Mouse (Mus musculus): ENCODE measurements around the gene Tgif1. TPM values are rescaled to one million over a fixed set of nuclear protein-coding genes. Genes with fewer than 3 reads are reported as not detected.

Gene Tgif1
- polyA plus RNA-seq, 1 experiment from 2014 or later = 16.4 TPM

DNA sequence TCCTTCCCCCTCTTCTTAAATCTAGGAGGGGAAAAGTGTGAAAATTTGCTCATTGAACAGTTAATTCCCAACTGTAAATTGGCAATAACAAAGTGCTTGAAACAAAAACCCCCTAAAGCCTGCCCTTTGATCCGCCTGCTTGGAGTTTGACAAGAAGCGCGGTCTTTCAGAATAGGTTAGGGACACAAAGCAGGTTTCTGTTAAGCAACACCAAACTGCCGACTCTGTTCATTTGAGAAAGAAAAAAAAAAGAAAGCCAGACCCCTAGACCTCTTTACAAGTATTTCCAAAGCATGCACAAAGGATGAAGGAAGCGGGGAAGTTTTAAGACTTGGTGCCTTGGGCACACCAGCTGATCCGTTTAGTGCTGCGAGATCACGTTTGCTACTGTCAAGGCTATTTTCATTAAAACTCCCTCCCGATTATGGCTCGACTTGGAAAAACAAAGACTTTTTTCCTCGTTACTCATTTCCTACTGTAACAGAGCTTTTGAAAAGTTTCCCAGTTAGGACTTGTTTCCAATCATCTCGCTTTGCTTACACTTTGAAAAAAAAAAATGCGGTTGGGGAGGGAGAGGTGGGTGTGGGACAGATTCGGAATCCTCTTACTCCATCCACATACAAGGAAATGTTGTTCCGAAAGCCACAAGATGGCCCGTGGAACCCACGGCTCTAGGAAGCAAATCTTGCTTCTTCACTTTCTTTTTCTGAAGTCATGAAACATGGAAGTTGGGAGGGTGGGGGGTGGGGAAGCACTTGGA lies 5.4 kb downstream of the Tgif1 start:
- WGBS (ENCODE audit: insufficient replicate concordance) = 3% methylated on average over 17 of the region's 17 CpGs

DNA sequence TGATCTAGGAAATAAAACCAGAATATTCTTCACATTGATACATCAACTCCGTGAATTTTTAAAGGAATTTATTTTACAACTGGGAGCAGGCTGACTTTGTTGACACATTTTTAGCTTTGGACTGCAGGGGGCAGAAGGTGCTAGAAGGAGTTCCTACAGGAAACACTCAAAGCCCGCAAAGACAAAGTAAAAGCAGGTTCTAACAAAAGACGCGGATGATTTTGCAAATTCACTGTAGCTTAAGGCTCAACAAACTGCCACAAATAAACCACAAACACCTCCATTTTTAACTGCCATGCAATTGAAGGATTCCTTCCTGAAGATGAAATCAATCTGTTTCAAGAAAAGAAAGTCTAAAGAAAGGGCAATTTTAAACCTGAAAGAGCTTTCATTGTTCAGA lies 6.3 kb downstream of the Tgif1 start:
- no peaks in the 10 kb centered on the region for H3K27me3 ChIP-seq (ENCODE audit: insufficient read depth, low read length)
- peak overlapping the region; percentile 89 for H3K4me2 ChIP-seq (ENCODE audit: low read depth, low read length)
- peak overlapping the region; percentile 31; the same call in 1 of the 2 replicates for H3K27ac ChIP-seq (ENCODE audit: low read depth)
- TF ChIP-seq CTCF (IDR thresholded peaks at IDR 0.05; ENCODE audit: low read depth) (peak; percentile 68), EP300 (IDR thresholded peaks at IDR 0.05; ENCODE audit: low read depth) (no peak)
- ATAC-seq (no peak), DNase-seq (peak; percentile 46)
- H3K4me3 ChIP-seq (ENCODE audit: low read depth, low read length) = peak overlapping the region; percentile 73
- H3K9me3 ChIP-seq (ENCODE audit: low read length) = no peaks in the 10 kb centered on the region
- peaks cover 19% of the 10 kb centered on the region for H3K36me3 ChIP-seq (replicated peaks; ENCODE audit: insufficient read depth, low read length)
- H3K4me1 ChIP-seq (ENCODE audit: insufficient read depth) = peaks cover 11% of the 10 kb centered on the region
- WGBS (ENCODE audit: insufficient replicate concordance) = 2% methylated on average over 4 of the region's 4 CpGs
- no peak overlapping the region for H3K9ac ChIP-seq (replicated peaks)

More for the DNA sequence above, 5.4 kb downstream of the Tgif1 start:
- Histone ChIP-seq H3K4me3 (ENCODE audit: low read depth, low read length) (peak overlapping the region; percentile 73), H3K4me2 (ENCODE audit: low read depth, low read length) (peak overlapping the region; percentile 89), H3K9ac (replicated peaks) (peak overlapping the region; percentile 77), H3K27ac (ENCODE audit: low read depth) (peak overlapping the region; percentile 97), H3K4me1 (ENCODE audit: insufficient read depth) (peaks cover 11% of the 10 kb centered on the region), H3K36me3 (replicated peaks; ENCODE audit: insufficient read depth, low read length) (peaks cover 18% of the 10 kb centered on the region), H3K27me3 (ENCODE audit: insufficient read depth, low read length) (no peaks in the 10 kb centered on the region), H3K9me3 (ENCODE audit: low read length) (no peaks in the 10 kb centered on the region)
- DNase-seq (no peak), ATAC-seq (no peak)
- TF ChIP-seq EP300 (IDR thresholded peaks at IDR 0.05; ENCODE audit: low read depth) = no peak
- TF ChIP-seq CTCF (IDR thresholded peaks at IDR 0.05; ENCODE audit: low read depth) = no peak

DNA sequence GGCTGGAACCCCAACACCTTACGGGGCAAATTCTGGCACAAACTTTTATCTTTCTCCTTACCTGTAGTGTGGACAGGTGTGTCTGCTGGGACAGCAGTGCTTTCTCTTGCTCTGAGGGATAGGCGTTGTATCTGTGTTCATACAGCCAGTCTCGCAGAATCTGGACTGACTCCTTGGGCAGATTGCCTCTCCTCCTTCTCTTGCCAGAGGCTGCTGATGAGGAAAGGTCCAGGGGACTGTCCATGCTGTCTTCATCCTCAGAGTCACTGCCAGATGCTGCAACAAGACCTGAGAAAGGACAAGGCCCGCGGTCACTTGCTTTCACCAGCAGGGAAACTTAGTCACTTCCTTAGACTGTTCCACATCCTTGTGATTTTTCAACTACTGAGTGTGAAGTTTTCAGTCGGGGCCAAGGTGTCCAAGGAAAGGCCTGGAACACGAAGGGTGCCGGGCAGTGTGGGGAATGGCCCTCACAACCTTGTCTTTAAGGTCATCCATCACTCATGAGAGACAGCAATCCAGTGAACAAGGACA lies 7.2 kb downstream of the Tgif1 start:
- no peak for ATAC-seq
- TF ChIP-seq CTCF (IDR thresholded peaks at IDR 0.05; ENCODE audit: low read depth) (no peak), EP300 (IDR thresholded peaks at IDR 0.05; ENCODE audit: low read depth) (no peak)
- Histone ChIP-seq H3K27ac (ENCODE audit: low read depth) (peak overlapping the region; percentile 81), H3K4me1 (ENCODE audit: insufficient read depth) (peaks cover 11% of the 10 kb centered on the region), H3K27me3 (ENCODE audit: insufficient read depth, low read length) (no peaks in the 10 kb centered on the region), H3K9me3 (ENCODE audit: low read length) (no peaks in the 10 kb centered on the region), H3K9ac (replicated peaks) (0 out of 2 replicates have a peak overlapping the region, but pooled peaks have one; percentile 39), H3K36me3 (replicated peaks; ENCODE audit: insufficient read depth, low read length) (peaks cover 19% of the 10 kb centered on the region), H3K4me3 (ENCODE audit: low read depth, low read length) (no peak overlapping the region), H3K4me2 (ENCODE audit: low read depth, low read length) (peak overlapping the region; percentile 23)
- DNase-seq = no peak
- WGBS (ENCODE audit: insufficient replicate concordance) = 53% methylated on average over 8 of the region's 8 CpGs

DNA sequence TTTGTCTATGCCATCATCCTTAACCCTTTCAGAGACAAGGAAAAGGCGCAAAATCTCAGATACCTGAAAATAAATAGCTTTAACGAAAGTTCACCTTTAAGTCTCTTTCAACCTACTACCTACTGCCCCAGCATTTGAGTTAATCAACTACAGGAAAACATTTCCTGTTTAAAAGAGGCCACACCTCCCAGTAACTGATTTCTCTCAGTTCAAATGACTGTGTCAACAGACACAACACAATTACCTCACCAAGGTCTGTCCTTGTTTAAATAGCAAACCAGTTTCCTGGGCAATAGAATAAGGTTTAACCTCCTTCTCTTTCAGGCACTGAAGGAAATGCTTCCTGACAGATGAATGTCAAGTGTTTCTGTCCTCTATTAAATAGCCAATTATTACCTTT lies 7.8 kb downstream of the Tgif1 start:
- Histone ChIP-seq H3K4me1 (ENCODE audit: insufficient read depth) (peaks cover 11% of the 10 kb centered on the region), H3K9ac (replicated peaks) (no peak overlapping the region), H3K36me3 (replicated peaks; ENCODE audit: insufficient read depth, low read length) (peaks cover 19% of the 10 kb centered on the region), H3K9me3 (ENCODE audit: low read length) (no peaks in the 10 kb centered on the region), H3K4me2 (ENCODE audit: low read depth, low read length) (peak overlapping the region; percentile 8; the same call in 1 of the 2 replicates), H3K4me3 (ENCODE audit: low read depth, low read length) (no peak overlapping the region), H3K27ac (ENCODE audit: low read depth) (peak overlapping the region; percentile 81), H3K27me3 (ENCODE audit: insufficient read depth, low read length) (no peaks in the 10 kb centered on the region)
- TF ChIP-seq CTCF (IDR thresholded peaks at IDR 0.05; ENCODE audit: low read depth) = no peak
- 0 out of 2 replicates have a peak, but pooled peaks have one; percentile 20 for TF ChIP-seq EP300 (IDR thresholded peaks at IDR 0.05; ENCODE audit: low read depth)
- DNase-seq (no peak), ATAC-seq (peak; percentile 81)
- 60% methylated on average over 2 of the region's 2 CpGs for WGBS (ENCODE audit: insufficient replicate concordance)

DNA sequence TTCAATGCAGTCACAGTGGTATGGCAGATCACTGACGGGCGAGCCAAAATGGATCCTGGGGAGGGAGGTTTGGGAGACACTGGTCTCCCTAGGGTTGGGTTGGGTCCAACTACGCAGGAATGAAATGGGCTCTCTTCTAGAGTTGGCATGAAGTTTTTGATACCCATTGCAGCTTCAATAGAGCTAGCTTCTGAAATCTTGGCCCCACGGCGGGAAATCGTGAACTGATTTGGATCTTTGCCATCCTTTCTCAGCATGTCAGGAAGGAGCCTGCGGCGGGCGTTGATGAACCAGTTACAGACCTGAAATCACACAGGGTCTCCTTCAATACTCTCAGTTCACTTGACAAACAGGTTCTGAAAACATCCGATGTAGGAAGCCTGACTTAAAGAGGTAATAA lies 8.4 kb downstream of the Tgif1 start:
- Histone ChIP-seq H3K9ac (replicated peaks) (no peak overlapping the region), H3K4me3 (ENCODE audit: low read depth, low read length) (no peak overlapping the region), H3K36me3 (replicated peaks; ENCODE audit: insufficient read depth, low read length) (peaks cover 19% of the 10 kb centered on the region), H3K27ac (ENCODE audit: low read depth) (peak overlapping the region; percentile 79), H3K4me1 (ENCODE audit: insufficient read depth) (peaks cover 11% of the 10 kb centered on the region), H3K9me3 (ENCODE audit: low read length) (no peaks in the 10 kb centered on the region), H3K27me3 (ENCODE audit: insufficient read depth, low read length) (no peaks in the 10 kb centered on the region), H3K4me2 (ENCODE audit: low read depth, low read length) (peak overlapping the region; percentile 8)
- no peak for DNase-seq
- TF ChIP-seq CTCF (IDR thresholded peaks at IDR 0.05; ENCODE audit: low read depth) = no peak
- no peak for TF ChIP-seq EP300 (IDR thresholded peaks at IDR 0.05; ENCODE audit: low read depth)
- no peak for ATAC-seq
- 68% methylated on average over 10 of the region's 10 CpGs for WGBS (ENCODE audit: insufficient replicate concordance)

DNA sequence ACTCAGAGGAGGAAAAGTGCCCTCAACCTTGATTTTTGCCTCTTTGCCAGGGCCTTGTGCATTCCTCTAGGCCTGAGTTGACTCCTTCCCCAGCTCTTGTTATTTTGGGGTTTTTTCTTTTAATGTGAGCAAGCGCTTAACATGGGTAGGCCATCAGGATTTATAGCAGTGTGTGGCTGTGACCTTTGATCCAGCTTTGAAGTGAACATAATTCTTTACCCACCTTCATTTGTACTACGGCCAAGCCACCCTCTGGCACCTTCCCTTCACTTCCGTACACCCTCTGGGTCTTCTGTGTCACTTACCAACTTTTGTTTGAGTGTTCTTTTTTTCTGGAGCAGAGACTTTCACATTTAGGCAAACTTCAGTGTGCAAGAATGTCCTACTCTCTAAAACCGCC lies 10.1 kb downstream of the Tgif1 start:
- H3K27me3 ChIP-seq (ENCODE audit: insufficient read depth, low read length) = no peaks in the 10 kb centered on the region
- TF ChIP-seq EP300 (IDR thresholded peaks at IDR 0.05; ENCODE audit: low read depth) = no peak
- 76% methylated on average over 4 of the region's 4 CpGs for WGBS (ENCODE audit: insufficient replicate concordance)

More for the DNA sequence above, 10.1 kb downstream of the Tgif1 start:
- H3K4me1 ChIP-seq (ENCODE audit: insufficient read depth) = peaks cover 11% of the 10 kb centered on the region
- H3K27ac ChIP-seq (ENCODE audit: low read depth) = peak overlapping the region; percentile 31
- H3K4me2 ChIP-seq (ENCODE audit: low read depth, low read length) = no peak overlapping the region
- H3K36me3 ChIP-seq (replicated peaks; ENCODE audit: insufficient read depth, low read length) = peaks cover 19% of the 10 kb centered on the region
- ATAC-seq (no peak), DNase-seq (no peak)
- no peak overlapping the region for H3K4me3 ChIP-seq (ENCODE audit: low read depth, low read length)
- no peaks in the 10 kb centered on the region for H3K9me3 ChIP-seq (ENCODE audit: low read length)
- H3K9ac ChIP-seq (replicated peaks) = no peak overlapping the region; the same call in 1 of the 2 replicates

Data from liver, postnatal 0 days (tissue).